In the genomic region with DNA sequence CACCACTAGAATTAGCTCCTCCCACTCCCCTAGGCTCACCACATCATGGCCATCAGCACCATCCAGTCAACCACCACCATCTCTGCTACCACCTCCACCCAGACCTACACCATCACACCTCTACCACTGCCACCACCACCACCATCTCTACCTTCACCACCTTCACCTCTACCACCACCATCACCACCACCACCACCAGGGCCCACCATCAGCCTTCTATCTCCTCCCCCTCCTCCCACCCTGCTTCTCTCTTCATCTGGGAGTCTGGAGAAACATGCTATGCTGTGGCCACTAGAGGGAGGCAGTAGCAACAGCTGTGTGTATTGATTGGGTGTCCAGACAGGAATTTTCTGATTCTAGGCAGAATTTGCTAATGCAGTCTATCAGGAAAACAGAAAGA, we compare ENCODE assay signal across 8 mouse cellular contexts. TPM values are rescaled to one million over a fixed set of nuclear protein-coding genes. Genes with fewer than 3 reads are reported as not detected.
DNase-seq lines count a peak whose midpoint lies in the region; ATAC-seq and TF ChIP-seq lines count a peak whose summit lies in the region.

No protein-coding gene starts in this region.

- peaks cover 2% of the 10 kb centered on the region for H3K27me3 ChIP-seq in megakaryocyte, embryonic 14.5 days (replicated peaks)
- H3K27me3 ChIP-seq in hindbrain, embryonic 12.5 days = no peaks in the 10 kb centered on the region

- peak; percentile 82 for TF ChIP-seq CTCF in cortical plate, adult 2 months (IDR thresholded peaks at IDR 0.05; ENCODE audit: extremely low read depth, insufficient read depth, low read length)

- no peak overlapping the region for H3K27ac ChIP-seq in cortical plate, adult 2 months (ENCODE audit: insufficient read depth, low read length)
- no peak overlapping the region for H3K27ac ChIP-seq in hindbrain, embryonic 12.5 days

- no peaks in the 10 kb centered on the region; the same call in 1 of the 2 replicates for H3K4me1 ChIP-seq in megakaryocyte, embryonic 14.5 days
- H3K4me1 ChIP-seq in cortical plate, adult 2 months (ENCODE audit: control insufficient read depth, insufficient read depth, low read length) = no peaks in the 10 kb centered on the region
- H3K4me1 ChIP-seq in hindbrain, embryonic 12.5 days = no peaks in the 10 kb centered on the region

- 0 out of 2 replicates have a peak, but pooled peaks cover 3% of the 10 kb centered on the region for H3K9me3 ChIP-seq in megakaryocyte, embryonic 14.5 days
- no peaks in the 10 kb centered on the region for H3K9me3 ChIP-seq in hindbrain, embryonic 12.5 days (replicated peaks)

- TF ChIP-seq POLR2A in cortical plate, adult 2 months (IDR thresholded peaks at IDR 0.05; ENCODE audit: extremely low read depth, insufficient read depth, low read length) = no peak

- peak; percentile 43 for DNase-seq in left cerebral cortex, postnatal 4 days
- DNase-seq in retina, adult 2 months (ENCODE audit: low read depth, low spot score) = peak; percentile 11
- DNase-seq in urinary bladder, postnatal 4 days (ENCODE audit: low spot score in 2 of 2) = no peak

- H3K9ac ChIP-seq in hindbrain, embryonic 12.5 days = no peak overlapping the region

- H3K36me3 ChIP-seq in megakaryocyte, embryonic 14.5 days (replicated peaks; ENCODE audit: low read length) = no peaks in the 10 kb centered on the region
- no peaks in the 10 kb centered on the region for H3K36me3 ChIP-seq in hindbrain, embryonic 12.5 days

- peak overlapping the region; percentile 69 for H3K4me3 ChIP-seq in megakaryocyte, embryonic 14.5 days (replicated peaks)
- no peak overlapping the region for H3K4me3 ChIP-seq in cortical plate, adult 2 months (ENCODE audit: insufficient read depth, low read length)
- no peak overlapping the region for H3K4me3 ChIP-seq in hindbrain, embryonic 12.5 days

- no peak for ATAC-seq in megakaryocyte, adult 5-6 weeks (ENCODE audit: poor library complexity, severe bottlenecking)
- ATAC-seq in hindbrain, embryonic 12.5 days (ENCODE audit: low FRiP score) = peak; percentile 44
- ATAC-seq in erythroid progenitor cell, adult 5-6 weeks (replicated peaks; ENCODE audit: low FRiP score, poor library complexity, severe bottlenecking) = no peak

- intact Hi-C loops in left cerebral cortex, postnatal 4 days (cut with DNase I) = no loop called here

- no peak overlapping the region for H3K4me2 ChIP-seq in hindbrain, embryonic 12.5 days (replicated peaks)

RNA-seq across cellular contexts. Expression of a gene that starts 47.9 kb away (rescaled TPM):
- not detected in 2 replicates for polyA plus RNA-seq in megakaryocyte, embryonic 14.5 days (2012; ENCODE audit: insufficient read depth, low replicate concordance)
- total RNA-seq in megakaryocyte, adult 5-6 weeks (2015) = not detected in 2 replicates
- total RNA-seq in megakaryocyte, adult 5-6 weeks (2017) = 0.04 TPM in 1 of 2 replicates, not detected in the other
- 0.30 and 0.44 TPM in 2 replicates for polyA plus RNA-seq in cortical plate, adult 2 months (2012; rRNA removed)
- polyA plus RNA-seq in hindbrain, embryonic 12.5 days (2016; fragmentation: Nextera tagmentation; extraction: Ambion mirVana) = 0.07 and 0.32 TPM in 2 replicates
- total RNA-seq in left cerebral cortex, postnatal 4 days (2021) = under 1 TPM; 0.24 to 0.28 TPM
- not detected in 2 replicates for total RNA-seq in erythroid progenitor cell, adult 5-6 weeks (2015; ENCODE audit: low replicate concordance)
- not detected in 2 replicates for total RNA-seq in erythroid progenitor cell, adult 5-6 weeks (2017; ENCODE audit: low replicate concordance)

Comparison
In these comparisons a context has a peak if more than half of its experiments do, and no peak if none do; other contexts are left out.
1. DNase-seq: peak in left cerebral cortex, postnatal 4 days (single experiment) and retina, adult 2 months (single experiment); none in urinary bladder, postnatal 4 days (0 of 2).